In genomic region chr1:193376478-193377134, GRCm38 (mm10) we compare ENCODE assay signal across 8 mouse cellular contexts. TPM values are rescaled to one million over a fixed set of nuclear protein-coding genes. Genes with fewer than 3 reads are reported as not detected.
DNase-seq lines count a peak whose midpoint lies in the region; ATAC-seq and TF ChIP-seq lines count a peak whose summit lies in the region.

No protein-coding gene starts in this region.

- H3K4me1 ChIP-seq in limb, embryonic 11.5 days (ENCODE audit: control insufficient read depth, insufficient read depth, low read length): no peaks in the 10 kb centered on the region; the same call in 1 of the 2 replicates
- no peaks in the 10 kb centered on the region for H3K4me1 ChIP-seq in midbrain, postnatal 0 days (ENCODE audit: insufficient read depth, low read length)

- H3K4me2 ChIP-seq in limb, embryonic 11.5 days (ENCODE audit: low read depth, severe bottlenecking): no peak overlapping the region
- H3K4me2 ChIP-seq in midbrain, postnatal 0 days (ENCODE audit: low read depth, low read length, poor library complexity, severe bottlenecking): no peak overlapping the region

- no peak overlapping the region for H3K9ac ChIP-seq in limb, embryonic 11.5 days (ENCODE audit: low read length)
- no peak overlapping the region for H3K9ac ChIP-seq in midbrain, postnatal 0 days (replicated peaks; ENCODE audit: low read length, poor library complexity, severe bottlenecking)

- no peak overlapping the region for H3K4me3 ChIP-seq in left cerebral cortex, adult 2 months
- H3K4me3 ChIP-seq in limb, embryonic 11.5 days (ENCODE audit: low read depth, low read length): no peak overlapping the region
- no peak overlapping the region for H3K4me3 ChIP-seq in midbrain, postnatal 0 days (ENCODE audit: low read depth, low read length)

- intact Hi-C loops in left cerebral cortex, adult 2 months (cut with DNase I): loop anchor here (2.0 kb wide), 1 partner anchor 46 kb away; no protein-coding TSS in a partner anchor
- intact Hi-C loops in heart, postnatal 14 days (cut with DNase I): loop anchor here (2.0 to 5.0 kb wide), 2 partner anchors 122 to 169 kb away; partner anchors contain the start of gene Lamb3

- DNase-seq in left cerebral cortex, adult 2 months (ENCODE audit: extremely low spot score in 1 of 2, low spot score in 2 of 2): no peak
- no peak for DNase-seq in left cerebral cortex, adult 8-10 months (ENCODE audit: low spot score in 2 of 2)
- DNase-seq in embryo, embryonic 11.5 days (ENCODE audit: low read depth, low spot score): peak; percentile 58
- DNase-seq in heart, postnatal 14 days: peak; percentile 47 to 67
- DNase-seq in limb, embryonic 11.5 days (ENCODE audit: low spot score): peak; percentile 71
- peak; percentile 82 for DNase-seq in midbrain, postnatal 0 days (ENCODE audit: low spot score)
- peak; percentile 64 for DNase-seq in thymus, postnatal 25 days

- peak; percentile 74 for ATAC-seq in activated CD4-positive, CD25-positive, alpha-beta regulatory T cell, adult 4 months
- ATAC-seq in limb, embryonic 11.5 days (ENCODE audit: insufficient number of reproducible peaks, low FRiP score, low TSS enrichment, low read depth): no peak
- peak; percentile 36; the same call in 1 of the 2 replicates for ATAC-seq in midbrain, postnatal 0 days (ENCODE audit: low FRiP score)

- no peaks in the 10 kb centered on the region for H3K27me3 ChIP-seq in limb, embryonic 11.5 days (ENCODE audit: control insufficient read depth, insufficient read depth, low read length)
- no peaks in the 10 kb centered on the region for H3K27me3 ChIP-seq in midbrain, postnatal 0 days (ENCODE audit: insufficient read depth, low read length)

- peak; percentile 85 for TF ChIP-seq CTCF in left cerebral cortex, adult 2 months (IDR thresholded peaks at IDR 0.05)
- peak; percentile 94 for TF ChIP-seq CTCF in midbrain, postnatal 0 days (IDR thresholded peaks at IDR 0.05)

- no peaks in the 10 kb centered on the region for H3K36me3 ChIP-seq in limb, embryonic 11.5 days (ENCODE audit: control insufficient read depth, insufficient read depth, low read length)
- no peaks in the 10 kb centered on the region for H3K36me3 ChIP-seq in midbrain, postnatal 0 days (ENCODE audit: insufficient read depth, low read length)

- 36% methylated on average over 4 of the region's 4 CpGs for WGBS in limb, embryonic 11.5 days
- WGBS in midbrain, postnatal 0 days: 19% methylated on average over 4 of the region's 4 CpGs

- no peak overlapping the region for H3K27ac ChIP-seq in left cerebral cortex, adult 2 months
- H3K27ac ChIP-seq in limb, embryonic 11.5 days (replicated peaks; ENCODE audit: low read depth, low read length): no peak overlapping the region
- no peak overlapping the region for H3K27ac ChIP-seq in midbrain, postnatal 0 days (ENCODE audit: low read depth, low read length)

- no peaks in the 10 kb centered on the region for H3K9me3 ChIP-seq in limb, embryonic 11.5 days (ENCODE audit: control insufficient read depth, low read length)
- no peaks in the 10 kb centered on the region for H3K9me3 ChIP-seq in midbrain, postnatal 0 days (ENCODE audit: low read length)

RNA-seq across cellular contexts. Expression of gene Camk1g, which starts 6.5 kb away (rescaled TPM):
- total RNA-seq in left cerebral cortex, adult 2 months (2021): 10 to 100 TPM; 41.7 to 47.6 TPM
- total RNA-seq in left cerebral cortex, adult 8-10 months (2022): 10 to 100 TPM; 28.7 to 33.3 (median 30.1) TPM
- not detected for polyA plus RNA-seq in activated CD4-positive, CD25-positive, alpha-beta regulatory T cell, adult 4 months (2017; shearing (Covaris generic))
- under 1 TPM; 0.72 to 0.83 TPM for total RNA-seq in heart, postnatal 14 days (2021)
- polyA plus RNA-seq in limb, embryonic 11.5 days (2014; fragmentation: Nextera tagmentation; extraction: Ambion mirVana): 12.2 and 17.1 TPM in 2 replicates
- total RNA-seq in midbrain, postnatal 0 days (2014; rRNA removed): 48.1 and 54.7 TPM in 2 replicates
- 46.6 and 50.3 TPM in 2 replicates for polyA plus RNA-seq in midbrain, postnatal 0 days (2015; fragmentation: Nextera tagmentation; extraction: Ambion mirVana)

Comparison
In these comparisons a context has a peak if more than half of its experiments do, and no peak if none do; other contexts are left out.
1. DNase-seq: peak in embryo, embryonic 11.5 days (single experiment), heart, postnatal 14 days (2 of 2), limb, embryonic 11.5 days (single experiment), midbrain, postnatal 0 days (single experiment) and thymus, postnatal 25 days (single experiment); none in left cerebral cortex, adult 2 months (0 of 2) and left cerebral cortex, adult 8-10 months (0 of 2).
2. RNA of gene Camk1g, which starts 6.5 kb away (total RNA-seq): 48.1 to 54.7 TPM in midbrain, postnatal 0 days, 41.7 to 47.6 TPM in left cerebral cortex, adult 2 months and 28.7 to 33.3 TPM in left cerebral cortex, adult 8-10 months; 0.72 to 0.83 TPM in heart, postnatal 14 days; every median in the first group is over 10 times any median in the second.